Mouse (Mus musculus) thymus, postnatal 25 days (tissue): ENCODE results near the gene Awat2.
A peak's percentile ranks its signal among the peaks of the same experiment; 100 is the strongest.
"Not testable (repeated sequence)": the region's sequence is repeated elsewhere in the genome, so short reads cannot be mapped to it uniquely, and the experiment has no call there.

ENCODE experiments used
- DNase-seq: peaks from one replicate; pipeline ENCODE4 v3.0.0; 2022

The Awat2 gene

DNA sequence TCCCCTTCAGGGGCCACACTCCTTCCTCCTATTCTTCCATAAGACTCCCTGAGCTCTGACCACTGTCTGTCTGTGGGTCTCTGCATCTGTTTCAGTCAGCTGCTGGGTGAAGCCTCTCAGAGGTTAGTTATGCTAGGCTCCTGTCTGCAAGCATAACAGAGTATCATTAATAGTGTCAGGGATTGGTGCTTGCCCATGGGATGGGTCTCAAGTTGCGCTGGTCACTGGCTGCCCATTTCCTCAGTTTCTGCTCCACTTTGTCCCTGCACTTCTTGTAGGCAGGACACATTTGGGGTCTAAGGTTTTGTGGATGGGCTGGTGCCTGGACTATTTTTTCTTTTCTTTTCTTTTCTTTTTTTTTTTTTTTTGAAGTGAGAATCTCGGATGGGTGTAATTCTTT is at the start of gene Awat2:
Awat2 (minus strand) TSS at position 101 of the 400 bp plus-strand sequence.
- DNase-seq = not testable (repeated sequence)

DNA sequence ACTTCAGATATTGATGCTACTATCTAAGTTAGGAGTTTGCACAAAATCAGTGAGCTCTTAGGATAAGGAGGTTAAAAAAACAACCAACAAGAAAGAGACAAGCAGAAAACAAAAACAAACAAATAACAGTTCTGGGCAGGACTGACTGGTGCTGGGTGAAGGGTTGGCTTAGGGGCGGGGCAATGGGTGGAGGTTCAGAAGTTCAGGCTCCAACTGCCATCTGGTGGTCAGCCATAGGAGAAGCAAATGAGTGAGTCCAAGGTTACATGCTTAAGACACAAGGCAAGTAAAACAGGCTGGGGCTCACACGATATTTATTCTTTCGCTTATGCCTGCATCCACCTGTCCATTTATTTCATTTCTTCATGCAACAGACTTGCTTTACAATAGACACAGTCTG is 37.8 kb upstream of the Awat2 start:
- DNase-seq = peak; percentile 53

DNA sequence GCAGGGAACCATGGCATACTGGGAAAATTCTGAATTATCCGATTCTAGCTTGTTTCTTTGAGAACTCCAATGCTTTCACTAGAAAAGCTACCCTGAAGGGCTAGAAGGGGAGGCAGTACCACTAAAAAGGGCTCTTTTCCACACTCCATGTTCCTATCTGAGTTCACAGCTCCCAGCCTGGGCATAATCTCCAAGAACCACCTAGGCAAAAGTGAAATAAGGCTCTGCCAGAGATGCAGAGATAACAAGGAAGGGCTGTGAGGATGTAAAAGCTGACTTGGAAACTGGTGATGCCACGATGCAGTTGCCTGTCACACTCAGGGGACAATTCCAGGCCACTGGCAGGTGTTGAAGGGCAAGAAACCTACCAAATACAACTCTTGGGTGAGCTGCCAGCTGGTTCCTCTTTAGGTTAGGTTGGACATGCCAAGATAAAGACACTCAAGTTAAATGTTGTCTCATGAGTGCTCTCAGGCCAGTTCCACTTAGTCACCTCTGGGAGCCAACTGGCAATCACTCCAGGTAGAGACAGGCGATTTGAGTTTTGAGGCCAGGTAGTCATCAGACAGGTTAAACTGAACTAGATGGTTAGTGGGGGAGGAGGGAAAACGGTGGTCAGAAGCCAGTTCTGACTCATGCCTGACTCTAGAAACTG is 33.2 kb upstream of the Awat2 start:
- DNase-seq = no peak

DNA sequence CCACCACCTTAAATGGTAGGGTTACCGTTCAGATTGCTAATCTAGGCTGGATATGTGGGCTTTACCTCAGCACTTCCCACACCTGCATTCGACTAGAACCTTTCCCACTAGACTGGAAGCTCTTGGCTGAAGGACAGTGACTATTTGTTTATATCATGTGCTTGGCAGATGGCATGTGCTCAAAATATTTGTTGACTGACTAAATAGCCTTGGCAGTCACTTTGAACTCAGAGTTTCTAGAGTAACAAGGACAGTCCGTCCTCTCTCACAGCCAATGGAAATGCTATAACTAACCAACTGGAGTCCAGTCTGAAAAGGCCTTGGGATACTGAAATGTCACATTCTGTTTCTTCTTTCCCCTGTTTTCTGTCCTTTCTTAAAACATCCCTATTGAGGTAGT is 29.0 kb upstream of the Awat2 start:
- no peak for DNase-seq

DNA sequence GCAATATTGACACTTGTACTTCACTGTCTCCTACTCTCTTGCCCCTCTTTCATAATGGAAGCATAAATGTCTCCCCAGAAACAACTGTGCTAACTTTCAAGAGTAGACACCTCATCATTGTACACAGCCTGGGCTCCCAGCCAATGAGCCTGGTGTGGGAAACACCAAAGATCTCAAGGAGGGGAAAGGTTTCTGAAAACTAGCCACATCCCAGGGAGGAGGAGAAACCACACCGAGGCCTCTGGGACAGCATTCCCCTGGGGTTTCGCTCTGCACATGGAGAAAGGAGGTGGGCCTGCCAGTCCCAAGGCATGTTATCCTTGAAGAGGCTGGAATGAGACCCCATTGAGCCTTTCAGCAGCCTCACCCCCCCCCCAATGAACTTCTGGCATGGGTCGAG is 27.6 kb upstream of the Awat2 start:
- DNase-seq = no peak

DNA sequence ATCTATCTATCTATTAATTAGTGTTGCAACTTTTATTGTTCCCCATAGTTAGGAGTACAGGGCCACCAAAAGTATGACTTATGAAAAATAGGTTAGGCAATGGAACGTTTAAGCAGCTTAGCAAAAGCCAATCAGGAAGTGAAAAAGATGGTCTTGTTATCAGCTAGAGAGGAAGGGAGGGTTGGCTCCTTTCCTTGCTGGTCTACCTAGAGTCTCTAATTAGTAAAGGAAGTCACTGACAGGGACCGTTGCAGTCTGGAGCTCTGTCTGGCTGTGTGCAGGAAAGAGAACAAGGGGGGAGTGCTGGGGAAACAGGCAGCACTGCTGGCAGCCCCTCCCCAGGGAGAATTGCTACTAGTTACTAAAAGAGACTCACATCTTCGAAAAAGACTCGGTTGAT is 25.5 kb upstream of the Awat2 start:
- DNase-seq = no peak

DNA sequence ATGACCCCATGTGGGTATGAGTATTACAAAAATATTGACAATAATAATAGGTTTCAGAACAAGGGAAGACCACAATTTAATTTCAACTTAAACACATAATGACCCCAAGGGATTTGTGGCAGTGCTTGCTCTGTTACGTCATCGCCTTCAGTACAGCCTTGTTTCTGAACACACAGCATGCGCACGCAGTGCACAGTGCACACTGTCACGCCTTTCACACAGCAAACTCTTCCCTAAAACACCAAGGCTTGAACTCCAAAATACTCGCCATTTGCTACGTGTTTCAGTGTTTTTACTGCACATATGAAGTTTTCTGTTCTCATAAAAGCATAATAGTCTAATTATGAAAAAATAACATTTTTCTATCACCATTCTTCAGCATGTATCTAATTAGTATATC is 1.0 kb upstream of the Awat2 start:
- DNase-seq = no peak

DNA sequence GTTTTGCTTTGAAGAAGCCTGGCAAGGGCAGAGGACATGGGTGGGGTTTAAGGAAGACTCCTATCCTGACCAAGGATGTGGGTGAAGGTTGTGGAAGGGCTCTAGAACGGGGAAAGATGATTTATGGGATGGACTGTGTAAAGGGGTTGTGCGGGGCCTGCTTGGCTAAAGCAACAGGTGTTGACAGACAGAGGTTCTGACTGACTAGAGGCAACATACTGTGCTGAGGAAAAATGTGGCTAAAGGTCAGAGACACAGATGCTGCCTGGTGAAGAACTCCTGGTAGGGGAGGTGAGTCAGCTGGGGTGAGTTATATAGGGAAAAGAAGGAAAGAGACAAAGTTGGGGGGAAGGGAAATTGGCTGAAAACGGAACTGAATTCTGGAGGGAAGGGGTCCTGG is 10.2 kb downstream of the Awat2 start:
- no peak for DNase-seq

DNA sequence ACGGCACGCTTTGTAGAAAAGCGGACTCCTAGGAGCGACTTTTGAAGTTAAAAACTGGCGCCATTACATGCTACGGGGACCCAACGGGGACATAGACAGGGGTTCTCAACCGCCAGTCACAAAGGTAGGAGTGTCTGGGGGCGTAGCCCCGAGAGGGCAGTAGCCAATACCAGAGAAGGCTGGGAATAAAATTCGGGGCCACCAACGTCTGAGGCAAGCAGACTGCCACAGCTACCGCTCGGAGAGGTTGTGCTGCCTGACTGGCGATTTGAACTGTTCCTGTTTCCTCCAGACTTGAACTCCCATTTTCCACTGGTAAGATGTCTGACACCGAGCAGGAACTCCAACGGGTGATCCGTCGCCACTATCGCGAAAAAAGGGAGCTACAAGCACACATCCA is 13.8 kb downstream of the Awat2 start, which contains the start of gene Otud6a:
Otud6a (plus strand) TSS at position 321 of the 400 bp plus-strand sequence.
- DNase-seq = no peak

DNA sequence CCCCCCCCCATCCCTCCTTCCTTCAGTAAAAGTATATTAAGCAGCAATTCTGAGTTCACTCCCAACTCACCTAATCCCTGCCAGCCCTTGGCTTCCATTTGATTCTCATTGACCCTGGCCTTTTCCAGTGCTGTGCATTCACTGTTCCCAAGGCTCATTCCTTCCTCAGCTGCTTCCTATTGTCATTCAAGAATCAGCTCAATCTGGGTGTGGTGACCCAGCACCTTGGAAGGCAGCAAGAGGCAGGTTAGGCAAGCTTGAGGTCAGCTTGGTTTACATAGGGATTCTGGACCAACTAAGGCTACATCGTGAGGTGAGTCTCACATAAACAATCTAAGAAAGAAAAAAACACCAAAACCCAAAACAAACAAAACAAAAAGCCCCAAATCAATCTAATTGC is 33.3 kb downstream of the Awat2 start:
- no peak for DNase-seq

DNA sequence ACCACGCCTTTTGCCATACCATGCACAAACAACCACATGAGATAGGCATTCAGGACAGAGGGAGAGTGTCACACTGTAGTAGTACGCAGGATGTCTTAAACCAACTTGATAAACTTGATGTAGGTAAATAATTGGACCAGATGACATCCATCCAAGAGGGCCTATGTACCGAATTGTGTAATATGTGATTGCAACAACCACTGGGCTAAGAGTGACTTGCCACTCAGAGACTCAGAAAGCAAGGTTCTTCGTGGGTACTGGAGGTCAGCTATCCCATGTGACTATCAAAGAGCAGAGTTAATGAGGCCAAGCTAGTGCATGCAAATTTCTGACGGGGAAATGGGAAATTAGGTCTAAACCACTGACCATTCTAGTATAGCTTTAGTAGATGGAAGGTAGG is 40.9 kb downstream of the Awat2 start:
- no peak for DNase-seq

DNA sequence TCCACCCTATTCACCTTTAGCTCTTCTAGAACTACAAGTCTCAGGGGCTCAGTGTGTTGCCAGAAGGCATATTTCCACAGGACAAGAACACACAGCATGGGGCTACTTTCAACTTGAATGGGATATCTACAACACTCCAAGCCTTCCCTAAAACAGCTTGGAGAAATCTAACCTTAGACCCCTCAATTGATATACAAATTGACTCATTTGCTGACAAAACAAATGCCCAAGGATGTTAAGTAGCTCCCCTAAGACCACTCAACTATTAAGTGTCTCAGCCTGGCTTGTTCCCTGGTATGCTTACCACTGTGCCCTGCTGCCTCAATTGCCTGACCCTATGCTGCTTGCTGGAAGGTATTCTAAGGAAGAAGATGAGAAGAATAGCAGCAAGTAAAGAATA is 41.6 kb downstream of the Awat2 start:
- DNase-seq = no peak

DNA sequence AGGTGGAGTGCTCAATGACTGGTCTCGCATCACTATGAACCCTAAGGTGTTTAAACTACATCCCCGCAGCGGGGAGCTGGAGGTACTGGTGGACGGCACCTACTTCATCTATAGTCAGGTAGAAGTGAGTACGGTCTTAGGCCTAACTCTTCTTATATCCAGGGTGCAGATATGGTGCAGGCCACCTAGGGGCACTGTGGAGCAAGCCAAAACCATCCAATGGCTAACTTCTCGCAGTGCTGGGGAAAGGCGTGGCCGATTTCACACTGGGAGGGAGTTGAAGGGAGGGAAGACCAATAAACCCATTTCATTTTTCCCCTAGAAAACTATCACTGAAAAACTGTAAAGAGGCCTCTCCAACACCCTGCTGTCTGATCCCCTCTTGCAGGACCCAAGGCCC is 47.5 kb downstream of the Awat2 start:
- DNase-seq = no peak

DNA sequence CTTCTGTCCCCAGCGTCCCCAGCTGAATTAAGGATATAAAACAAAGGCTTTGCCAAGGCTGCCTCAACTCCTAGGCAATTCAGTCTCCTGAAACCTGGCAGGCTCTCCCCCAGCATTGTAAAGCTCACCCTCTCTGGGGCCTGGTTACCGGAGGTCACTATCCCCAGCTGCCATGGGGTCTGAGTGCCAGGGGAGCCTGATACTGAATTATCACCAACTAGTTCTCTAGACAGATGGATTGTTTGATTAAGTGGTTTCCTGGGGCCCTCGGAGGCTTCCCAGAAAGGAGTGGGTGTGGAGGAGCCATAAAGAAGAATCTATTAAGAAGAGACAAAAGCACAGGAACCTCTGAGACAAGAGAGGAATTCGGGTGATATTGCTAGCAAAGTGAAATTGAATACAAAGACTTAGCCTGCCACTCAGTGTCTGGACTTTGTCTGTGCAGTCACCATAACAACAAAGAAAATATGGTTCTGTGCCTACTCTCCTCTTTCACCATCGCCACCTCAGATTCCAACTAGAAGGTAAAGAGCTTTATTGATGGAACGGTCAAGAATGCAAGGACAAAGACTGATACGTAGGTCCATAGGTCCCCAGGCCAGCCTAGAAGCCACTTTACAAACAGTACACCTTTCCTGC is 48.2 kb downstream of the Awat2 start:
- DNase-seq = no peak

DNA sequence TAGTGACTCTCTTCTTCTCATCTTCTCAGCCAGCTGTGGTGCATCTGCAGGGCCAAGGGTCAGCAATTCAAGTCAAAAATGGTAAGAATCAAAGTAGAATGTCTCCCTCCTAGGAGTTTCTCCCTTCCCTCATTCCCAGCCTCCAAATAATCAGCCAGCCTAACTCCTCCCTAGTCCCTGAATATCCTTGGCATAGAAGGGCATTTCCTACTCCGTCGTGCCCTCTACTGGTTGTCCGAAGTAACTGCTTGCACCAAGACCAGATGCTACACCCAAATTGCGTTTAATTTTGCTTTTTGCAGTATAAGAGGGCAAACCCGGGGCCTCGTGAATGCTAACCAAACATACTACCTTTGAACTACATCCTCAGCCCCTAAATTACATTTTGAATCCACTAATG is 50.2 kb downstream of the Awat2 start:
- DNase-seq = peak; percentile 1

DNA sequence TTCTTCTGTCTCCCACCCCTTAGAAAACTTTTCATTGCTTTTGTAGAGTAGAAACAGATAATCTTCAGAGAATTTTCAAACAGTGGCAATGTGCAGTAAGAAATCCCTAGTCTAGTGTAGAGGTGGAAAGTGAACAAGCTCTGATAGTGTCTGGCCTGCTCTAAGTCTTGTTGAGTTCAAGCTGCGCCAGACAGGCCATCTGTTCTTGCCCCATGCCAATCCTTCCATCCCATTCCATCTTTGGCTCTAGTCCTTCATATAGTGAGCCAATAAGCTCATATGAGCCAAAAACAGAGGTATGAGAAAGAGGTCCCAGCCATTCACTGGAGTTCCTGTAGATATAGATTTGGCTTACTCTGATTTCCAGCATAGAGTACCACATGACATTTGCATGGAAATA is 52.6 kb downstream of the Awat2 start:
- DNase-seq = no peak

DNA sequence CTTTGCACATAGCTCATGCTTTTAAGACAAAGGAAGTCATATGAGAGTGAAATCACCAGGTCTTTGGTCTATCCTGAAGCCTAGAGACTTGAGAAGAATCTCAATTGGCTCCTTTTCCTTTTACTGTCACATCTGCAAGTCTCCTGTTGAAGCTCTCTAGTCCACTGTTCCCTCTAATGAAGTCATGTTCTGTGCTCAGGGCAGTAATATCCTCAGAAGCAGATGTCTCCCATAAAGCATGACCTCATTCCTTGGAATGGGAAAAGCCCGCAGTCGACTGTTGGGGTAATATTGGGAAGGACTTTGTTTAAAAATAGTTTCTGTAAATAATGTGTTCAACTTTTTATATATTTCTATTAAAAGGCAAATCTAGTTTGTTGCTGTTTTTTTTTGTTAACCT is 85.5 kb downstream of the Awat2 start:
- DNase-seq = no peak
